Mouse (Mus musculus) stomach, embryonic 16.5 days (tissue): ENCODE measurements around the gene Sema6d. TPM values are rescaled to one million over a fixed set of nuclear protein-coding genes. Genes with fewer than 3 reads are reported as not detected.

Source experiments
- ATAC-seq: fragments of 200-750 bp; cut with Nextera tagmentation; 2 replicates; pipeline ENCODE4 v1.8.0; 2017; ENCODE audit warnings: moderate number of reproducible peaks, moderate TSS enrichment; ENCODE audit not compliant: insufficient read depth, low FRiP score
- H3K27ac ChIP-seq: fragments of 300-500 bp; sonication (generic); 2 replicates; pipeline ENCODE4 v1.5.1; 2014; ENCODE audit warnings: low read length
- H3K27me3 ChIP-seq: fragments of 300-500 bp; sonication (generic); 2 replicates; pipeline ENCODE4 v1.6.1; 2014; ENCODE audit warnings: low read length, control low read depth, mixed read lengths; ENCODE audit not compliant: control insufficient read depth, insufficient read depth
- H3K36me3 ChIP-seq: fragments of 300-500 bp; sonication (generic); 2 replicates; pipeline ENCODE4 v1.6.1; 2014; ENCODE audit warnings: low read length; ENCODE audit not compliant: control insufficient read depth, insufficient read depth
- H3K4me1 ChIP-seq: fragments of 300-500 bp; sonication (generic); 2 replicates; pipeline ENCODE4 v1.6.1; 2014; ENCODE audit warnings: low read length, control low read depth, mixed read lengths; ENCODE audit not compliant: control insufficient read depth, insufficient read depth
- H3K4me2 ChIP-seq: fragments of 300-500 bp; sonication (generic); 2 replicates; pipeline ENCODE4 v1.6.1; 2014; ENCODE audit warnings: low read depth, low read length, mixed read lengths
- H3K4me3 ChIP-seq: fragments of 300-500 bp; sonication (generic); replicated peaks from 2 replicates; pipeline ENCODE4 v1.5.1; 2014; ENCODE audit warnings: mild to moderate bottlenecking, low read length
- H3K9ac ChIP-seq: fragments of 300-500 bp; sonication (generic); 2 replicates; pipeline ENCODE4 v1.6.1; 2014; ENCODE audit warnings: low read length
- H3K9me3 ChIP-seq: fragments of 300-500 bp; sonication (generic); replicated peaks from 2 replicates; pipeline ENCODE4 v1.6.1; 2016; ENCODE audit warnings: low read length, control low read depth; ENCODE audit not compliant: control insufficient read depth
- WGBS: fragments of 180-500 bp; shearing (Covaris S2); extraction: QIAGEN DNeasy Blood & Tissue Kit; methylation state at CpG from one replicate; pipeline ENCODE4 v1.1.7; 2014; 5-methylcytosine and 5-hydroxymethylcytosine counted together
- polyA plus RNA-seq: library from polyadenylated mRNA; unstranded; fragments of >200 nt; fragmentation: Nextera tagmentation; extraction: Ambion mirVana; gene quantifications from 2 replicates; pipeline ENCODE4 v1.2.1, GENCODE M21; 2015

Sema6d gene
- polyA plus RNA-seq, 1 experiment from 2014 or later, result 10.4 TPM

DNA sequence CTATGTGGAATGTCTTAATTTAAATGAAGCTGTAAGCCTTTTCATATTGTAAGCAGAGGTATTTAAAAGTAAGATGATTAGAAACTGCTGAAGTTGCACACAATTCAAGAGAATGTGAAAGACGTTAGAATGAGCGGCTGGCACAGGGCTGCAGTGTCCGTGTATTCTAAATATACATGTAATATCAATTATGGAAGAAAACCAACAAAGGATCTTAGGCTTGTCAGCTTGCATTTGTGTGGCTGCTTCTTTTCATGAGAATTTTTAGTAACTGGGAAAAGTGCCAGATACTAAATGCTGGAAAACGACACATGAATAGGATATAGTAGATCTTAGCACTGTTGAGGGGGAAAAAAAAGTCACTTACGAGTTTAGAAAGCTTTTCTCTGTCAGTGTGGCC lies 11.8 kb downstream of the Sema6d start:
- no peak for ATAC-seq
- no peaks in the 10 kb centered on the region for H3K9me3 ChIP-seq
- no peak overlapping the region for H3K27ac ChIP-seq
- no peak overlapping the region for H3K4me2 ChIP-seq
- no peaks in the 10 kb centered on the region for H3K27me3 ChIP-seq
- no peak overlapping the region for H3K9ac ChIP-seq
- H3K4me1 ChIP-seq, result no peaks in the 10 kb centered on the region
- 32% methylated on average over 5 of the region's 5 CpGs for WGBS
- no peaks in the 10 kb centered on the region for H3K36me3 ChIP-seq
- no peak overlapping the region for H3K4me3 ChIP-seq

DNA sequence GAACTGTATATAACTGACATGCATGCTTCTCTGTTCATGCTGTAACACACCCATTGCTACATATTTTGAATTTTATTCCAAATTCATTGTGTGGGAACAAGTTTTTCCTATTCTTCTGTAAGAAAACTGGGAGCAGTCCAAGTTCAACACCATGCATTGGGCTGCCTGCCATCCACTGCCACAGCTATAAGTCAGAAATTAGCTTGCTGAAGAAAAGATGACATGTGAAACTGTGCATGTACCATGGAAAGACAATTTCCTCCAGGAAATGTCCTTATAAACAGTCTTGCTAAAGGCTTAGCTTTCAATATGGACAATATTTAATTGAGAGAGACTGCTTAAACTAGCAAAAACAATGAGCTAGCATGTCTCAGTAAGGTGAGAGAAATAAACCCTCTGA lies 13.5 kb downstream of the Sema6d start:
- Histone ChIP-seq H3K4me1 (no peaks in the 10 kb centered on the region), H3K9ac (no peak overlapping the region), H3K36me3 (no peaks in the 10 kb centered on the region), H3K27me3 (no peaks in the 10 kb centered on the region), H3K4me2 (no peak overlapping the region), H3K9me3 (no peaks in the 10 kb centered on the region), H3K4me3 (no peak overlapping the region), H3K27ac (no peak overlapping the region)
- ATAC-seq, result no peak

DNA sequence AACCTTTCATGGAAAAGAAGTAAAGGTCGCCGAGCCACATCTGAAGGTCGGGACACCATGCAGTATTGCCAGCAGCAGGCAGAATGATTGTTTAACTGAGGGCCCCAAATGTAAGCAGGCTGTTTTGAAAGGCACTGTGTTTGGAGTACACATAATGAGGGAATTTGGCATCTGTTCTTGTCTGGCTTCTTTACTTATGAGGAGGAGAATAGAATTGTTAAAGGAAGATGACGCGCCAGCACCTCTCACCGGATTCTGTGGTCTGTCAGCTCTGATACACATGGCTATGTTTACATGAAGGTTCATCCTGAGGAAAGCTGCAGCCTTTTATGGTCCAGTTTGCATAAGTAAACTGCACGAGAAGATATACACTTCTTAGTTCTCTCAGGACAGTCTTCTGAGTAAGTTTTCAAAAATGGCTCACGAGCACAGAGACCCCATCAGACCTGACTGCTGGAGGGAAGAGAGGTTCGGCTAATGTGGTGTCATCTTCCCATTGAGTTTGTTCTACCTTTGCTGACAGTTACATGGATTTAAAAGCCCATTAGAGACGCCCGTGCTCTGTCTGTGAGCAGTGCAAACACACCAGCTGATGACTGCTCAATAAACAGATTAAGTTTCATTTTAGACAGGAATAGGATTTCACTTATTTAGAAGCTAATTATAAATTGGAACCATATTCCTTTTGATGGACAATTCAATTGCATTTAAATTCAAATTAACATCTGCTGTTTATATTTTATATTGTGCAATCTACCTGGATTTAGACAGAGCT lies 28.9 kb downstream of the Sema6d start:
- no peaks in the 10 kb centered on the region for H3K36me3 ChIP-seq
- ATAC-seq, result no peak
- H3K4me2 ChIP-seq, result no peak overlapping the region
- no peak overlapping the region for H3K27ac ChIP-seq
- no peak overlapping the region for H3K9ac ChIP-seq
- H3K9me3 ChIP-seq, result no peaks in the 10 kb centered on the region
- WGBS, result 41% methylated on average over 11 of the region's 11 CpGs
- H3K27me3 ChIP-seq, result no peaks in the 10 kb centered on the region
- H3K4me1 ChIP-seq, result no peaks in the 10 kb centered on the region
- H3K4me3 ChIP-seq, result no peak overlapping the region

DNA sequence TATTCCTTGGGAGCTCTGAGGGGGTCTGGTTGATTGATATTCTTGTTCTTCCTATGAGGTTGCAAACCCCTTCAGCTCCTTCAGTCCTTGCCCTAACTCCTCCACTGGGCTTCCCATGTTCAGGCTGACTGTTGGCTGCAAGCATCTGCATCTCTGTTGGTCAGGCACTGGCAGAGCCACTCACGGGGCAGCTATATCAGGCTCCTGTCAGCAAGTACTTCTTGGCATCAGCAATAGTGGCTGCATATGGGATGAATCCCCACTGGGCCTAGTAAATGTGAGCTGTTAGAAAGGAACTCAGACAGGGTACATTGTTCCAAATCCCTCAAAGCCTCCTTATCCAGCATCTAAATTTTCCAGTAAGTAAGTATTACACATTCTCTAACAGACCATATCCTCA lies 30.6 kb downstream of the Sema6d start:
- Histone ChIP-seq H3K4me3 (no peak overlapping the region), H3K36me3 (no peaks in the 10 kb centered on the region), H3K4me1 (no peaks in the 10 kb centered on the region), H3K4me2 (no peak overlapping the region), H3K9ac (no peak overlapping the region), H3K27ac (no peak overlapping the region), H3K27me3 (no peaks in the 10 kb centered on the region), H3K9me3 (no peaks in the 10 kb centered on the region)
- 74% methylated on average over 1 of the region's 1 CpGs for WGBS
- ATAC-seq, result no peak

DNA sequence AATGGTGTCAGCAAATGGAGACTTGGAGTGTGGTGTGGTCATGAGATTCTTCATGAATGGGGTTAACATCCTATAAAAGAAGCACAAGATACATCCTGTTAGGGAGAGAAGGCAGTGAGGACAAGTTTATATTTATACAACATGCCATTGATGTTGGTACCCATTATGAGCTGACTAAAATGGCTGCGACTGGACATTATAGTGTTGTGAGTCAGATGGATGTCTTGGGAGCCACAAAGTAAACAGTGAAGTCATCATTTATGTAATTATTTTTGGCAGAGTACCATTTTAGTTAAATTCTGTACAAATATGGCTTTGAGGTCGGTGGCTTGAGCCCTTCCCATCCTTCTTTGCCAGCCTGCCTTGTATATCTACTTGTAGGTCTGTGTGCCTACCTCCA lies 31.8 kb downstream of the Sema6d start:
- no peak for ATAC-seq
- Histone ChIP-seq H3K4me1 (no peaks in the 10 kb centered on the region), H3K36me3 (no peaks in the 10 kb centered on the region), H3K4me2 (no peak overlapping the region), H3K27ac (no peak overlapping the region), H3K27me3 (no peaks in the 10 kb centered on the region), H3K4me3 (no peak overlapping the region), H3K9me3 (no peaks in the 10 kb centered on the region), H3K9ac (no peak overlapping the region)
- WGBS, result 45% methylated on average over 2 of the region's 2 CpGs

DNA sequence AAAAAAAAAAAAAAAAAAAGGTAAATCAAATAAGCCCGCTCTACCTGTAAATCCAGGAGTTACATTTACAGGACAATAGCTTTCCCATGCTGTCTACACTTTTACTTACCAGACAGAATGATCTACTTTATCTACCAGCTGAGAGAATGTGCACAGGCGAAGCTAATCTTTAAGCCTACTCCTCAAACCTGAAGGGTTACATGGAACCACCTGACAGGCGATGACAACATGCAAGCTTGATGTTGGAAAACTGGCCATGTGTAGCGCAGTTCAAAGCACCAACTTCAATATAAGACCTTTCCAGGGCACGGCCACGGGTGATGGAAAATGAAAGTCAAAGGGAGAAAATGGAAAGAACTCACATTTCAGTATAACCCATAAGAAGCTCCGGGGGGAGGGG lies 35.7 kb downstream of the Sema6d start:
- H3K36me3 ChIP-seq, result no peaks in the 10 kb centered on the region
- no peak overlapping the region for H3K9ac ChIP-seq
- no peak overlapping the region for H3K4me2 ChIP-seq
- 88% methylated on average over 7 of the region's 7 CpGs for WGBS
- H3K4me1 ChIP-seq, result no peaks in the 10 kb centered on the region
- ATAC-seq, result no peak
- no peak overlapping the region for H3K4me3 ChIP-seq
- no peaks in the 10 kb centered on the region for H3K27me3 ChIP-seq
- no peak overlapping the region for H3K27ac ChIP-seq
- no peaks in the 10 kb centered on the region for H3K9me3 ChIP-seq

DNA sequence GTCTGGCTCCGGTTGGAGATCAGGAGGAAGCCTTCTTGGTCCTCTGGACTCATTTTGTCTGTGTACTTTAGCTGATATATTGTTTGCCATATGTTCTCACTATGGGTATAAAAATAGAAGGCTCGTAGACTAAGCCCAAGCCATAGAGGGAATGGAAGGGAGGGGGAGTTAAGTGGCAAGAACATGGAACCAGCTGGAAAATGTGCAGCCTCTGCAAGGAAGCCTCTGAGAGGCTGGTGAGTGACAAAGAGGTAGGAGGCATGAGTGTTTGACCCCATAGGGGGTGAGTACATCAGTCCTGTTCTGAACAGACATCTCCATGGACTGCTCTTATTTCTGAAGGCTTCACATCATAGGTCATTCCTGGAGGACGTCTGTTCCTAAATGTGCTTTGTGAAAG lies 37.1 kb downstream of the Sema6d start:
- ATAC-seq, result no peak
- no peaks in the 10 kb centered on the region for H3K27me3 ChIP-seq
- no peak overlapping the region for H3K9ac ChIP-seq
- H3K36me3 ChIP-seq, result no peaks in the 10 kb centered on the region
- H3K4me2 ChIP-seq, result no peak overlapping the region
- no peaks in the 10 kb centered on the region for H3K9me3 ChIP-seq
- H3K27ac ChIP-seq, result no peak overlapping the region
- WGBS, result 41% methylated on average over 3 of the region's 3 CpGs
- no peak overlapping the region for H3K4me3 ChIP-seq
- no peaks in the 10 kb centered on the region for H3K4me1 ChIP-seq

DNA sequence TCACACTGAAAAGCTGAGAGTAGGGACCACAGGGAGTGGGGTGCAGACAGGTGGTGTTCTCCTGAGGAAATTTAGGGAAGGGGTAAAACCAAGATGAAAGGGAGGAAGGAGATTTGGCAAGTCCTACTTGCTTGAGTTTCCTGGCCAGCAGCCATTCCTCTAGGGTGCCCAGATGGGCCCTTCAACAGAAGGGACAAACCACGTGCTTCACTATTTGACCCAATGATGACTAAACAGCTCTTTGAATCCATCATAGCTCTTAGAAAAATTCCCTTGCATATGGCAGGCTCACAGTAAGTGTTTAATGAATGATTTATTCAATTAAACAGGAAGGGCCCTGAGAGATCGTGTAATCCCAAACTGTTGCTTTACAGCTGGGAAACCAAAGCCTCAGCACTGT lies 41.1 kb downstream of the Sema6d start:
- no peak overlapping the region for H3K9ac ChIP-seq
- H3K4me3 ChIP-seq, result no peak overlapping the region
- no peaks in the 10 kb centered on the region for H3K27me3 ChIP-seq
- ATAC-seq, result no peak
- H3K36me3 ChIP-seq, result no peaks in the 10 kb centered on the region
- no peaks in the 10 kb centered on the region for H3K4me1 ChIP-seq
- H3K9me3 ChIP-seq, result no peaks in the 10 kb centered on the region
- H3K27ac ChIP-seq, result no peak overlapping the region
- H3K4me2 ChIP-seq, result no peak overlapping the region
- WGBS, result 41% methylated on average over 2 of the region's 2 CpGs

DNA sequence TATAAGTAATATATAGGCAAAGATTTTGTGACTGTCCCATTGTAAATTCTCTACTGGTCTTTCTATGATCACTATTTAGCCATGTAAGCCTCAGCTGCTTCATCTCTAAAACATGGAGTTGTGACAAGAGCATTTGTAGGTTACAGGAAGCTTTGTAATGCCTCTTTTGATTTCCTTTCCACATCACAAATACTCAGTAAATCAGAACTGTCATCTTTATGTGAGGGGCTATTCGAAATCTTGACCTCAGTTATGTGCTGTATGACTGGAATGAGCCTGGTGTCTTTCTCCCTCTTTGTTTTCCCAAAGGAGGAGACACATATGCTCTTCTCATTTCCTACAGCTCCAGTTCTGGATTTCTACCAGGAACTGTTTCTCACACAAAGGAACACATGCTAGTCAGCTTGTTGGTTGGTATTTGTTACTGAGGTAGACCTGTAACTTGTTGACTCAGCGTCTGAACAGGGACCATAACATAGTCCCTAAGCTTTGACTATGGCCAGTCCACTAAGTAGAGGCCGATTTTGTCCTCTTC lies 51.8 kb downstream of the Sema6d start:
- no peak overlapping the region for H3K27ac ChIP-seq
- no peak overlapping the region for H3K4me2 ChIP-seq
- H3K9me3 ChIP-seq, result no peaks in the 10 kb centered on the region
- H3K36me3 ChIP-seq, result no peaks in the 10 kb centered on the region
- H3K9ac ChIP-seq, result no peak overlapping the region
- no peaks in the 10 kb centered on the region for H3K4me1 ChIP-seq
- H3K4me3 ChIP-seq, result no peak overlapping the region
- H3K27me3 ChIP-seq, result no peaks in the 10 kb centered on the region
- WGBS, result 65% methylated on average over 3 of the region's 3 CpGs
- no peak for ATAC-seq
